Mouse (Mus musculus) ovary, adult 10 weeks (tissue): Measurements from ENCODE around the gene Stoml3. TPM values are rescaled to one million over a fixed set of nuclear protein-coding genes. Genes with fewer than 3 reads are reported as not detected.

Experiments
- polyA plus RNA-seq: library from polyadenylated mRNA; stranded (reverse); fragments of 350-450 nt; fragmentation: Illumina TruSeq; extraction: RNeasy Lipid Tissue Mini Kit (QIAGEN cat#74804); gene quantifications from one replicate; pipeline ENCODE4 v1.2.3, GENCODE M21; 2014

The Stoml3 gene
- 4.4 TPM for polyA plus RNA-seq

GRCm38 (mm10) chr3:53488353-53488752 lies at the start of gene Stoml3:
Stoml3 (plus strand) TSS chr3:53488653.

GRCm38 (mm10) chr3:53463046-53463764 lies 25.2 kb upstream of the Stoml3 start, which contains the start of the genes Nhlrc3 and Proser1:
Nhlrc3 (minus strand) TSS chr3:53463332.
Proser1 (plus strand) TSS chr3:53463666.

Other genes starting within 250 kb of the Stoml3 start
- gene Nhlrc3, start 25.3 kb upstream of the Stoml3 start, polyA plus RNA-seq, result 11.6 TPM
- gene Proser1, start 25.0 kb upstream of the Stoml3 start, polyA plus RNA-seq, result 22.9 TPM
- 0.91 TPM for gene Frem2, start 168.7 kb downstream of the Stoml3 start, polyA plus RNA-seq